Mouse (Mus musculus): ENCODE results near the gene Doc2g. TPM values are rescaled to one million over a fixed set of nuclear protein-coding genes. Genes with fewer than 3 reads are reported as not detected.

Gene Doc2g
- polyA plus RNA-seq, 1 experiment = 19.9 TPM

DNA sequence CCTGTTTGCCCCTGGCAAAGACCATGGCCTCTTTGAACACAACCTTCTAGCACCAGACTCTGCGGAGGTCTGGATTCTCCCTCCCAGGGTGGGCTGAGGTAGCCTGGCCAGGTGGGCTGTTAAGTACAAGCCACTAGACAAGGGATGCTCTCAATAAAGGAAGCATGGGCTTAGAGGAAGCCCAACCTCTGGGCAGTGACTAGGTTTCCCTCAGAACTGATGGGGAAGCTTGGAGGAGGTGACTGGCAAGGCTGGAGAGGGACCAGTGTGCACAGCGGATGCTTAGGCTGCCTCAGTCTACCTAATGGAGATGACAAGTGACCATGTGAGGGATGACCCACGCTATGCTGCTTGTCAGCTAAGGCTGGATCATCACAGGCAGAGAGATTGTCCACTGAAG, 11.1 kb upstream of the Doc2g start:
- H3K4me1 ChIP-seq (ENCODE audit: control insufficient read depth, insufficient read depth, low read length) = no peaks in the 10 kb centered on the region
- no peak for DNase-seq
- no peak for TF ChIP-seq POLR2A (IDR thresholded peaks at IDR 0.05; ENCODE audit: borderline replicate concordance, insufficient read depth, low read length)
- TF ChIP-seq CTCF (IDR thresholded peaks at IDR 0.05; ENCODE audit: borderline replicate concordance, insufficient read depth, low read depth, low read length) = no peak
- no peak overlapping the region for H3K27ac ChIP-seq (ENCODE audit: insufficient read depth, low read length)
- no peak overlapping the region for H3K4me3 ChIP-seq (replicated peaks; ENCODE audit: insufficient read depth, low read depth, low read length)
- H3K27me3 ChIP-seq (ENCODE audit: control insufficient read depth, insufficient read depth, low read length) = no peaks in the 10 kb centered on the region
- 83% methylated on average over 3 of the region's 3 CpGs for WGBS

DNA sequence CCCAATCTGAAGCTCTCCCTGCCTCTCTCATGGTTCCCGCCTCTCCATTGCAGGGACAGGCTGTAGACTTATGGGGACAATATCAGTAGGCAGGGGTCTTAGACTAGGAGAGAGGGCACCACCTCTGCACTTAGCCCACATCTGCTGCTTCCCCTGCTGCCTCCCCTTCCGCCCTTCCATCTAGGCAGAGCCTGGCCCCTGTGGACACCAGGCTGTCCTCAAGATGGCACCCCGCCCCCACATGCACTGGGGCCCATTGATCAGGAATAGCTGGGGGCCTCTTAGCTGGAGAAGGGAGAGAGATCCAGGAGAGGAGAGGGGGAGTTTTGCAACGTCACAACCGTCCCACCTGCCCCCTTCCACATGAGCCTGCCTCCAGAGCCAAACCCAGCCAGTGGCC, 10.7 kb upstream of the Doc2g start, which contains the start of gene Tbx10:
TSS of gene Tbx10 (plus strand) at position 337 of the 400 bp plus-strand sequence.
- Histone ChIP-seq H3K4me3 (replicated peaks; ENCODE audit: insufficient read depth, low read depth, low read length) (no peak within 1 kb of the TSS), H3K27me3 (ENCODE audit: control insufficient read depth, insufficient read depth, low read length) (no peaks in the 10 kb centered on the region), H3K4me1 (ENCODE audit: control insufficient read depth, insufficient read depth, low read length) (no peaks in the 10 kb centered on the region), H3K27ac (ENCODE audit: insufficient read depth, low read length) (no peak within 1 kb of the TSS)
- TF ChIP-seq CTCF (IDR thresholded peaks at IDR 0.05; ENCODE audit: borderline replicate concordance, insufficient read depth, low read depth, low read length) (no peak), POLR2A (IDR thresholded peaks at IDR 0.05; ENCODE audit: borderline replicate concordance, insufficient read depth, low read length) (no peak)
- no peak for DNase-seq
- 45% methylated on average over 5 of the region's 5 CpGs for WGBS

DNA sequence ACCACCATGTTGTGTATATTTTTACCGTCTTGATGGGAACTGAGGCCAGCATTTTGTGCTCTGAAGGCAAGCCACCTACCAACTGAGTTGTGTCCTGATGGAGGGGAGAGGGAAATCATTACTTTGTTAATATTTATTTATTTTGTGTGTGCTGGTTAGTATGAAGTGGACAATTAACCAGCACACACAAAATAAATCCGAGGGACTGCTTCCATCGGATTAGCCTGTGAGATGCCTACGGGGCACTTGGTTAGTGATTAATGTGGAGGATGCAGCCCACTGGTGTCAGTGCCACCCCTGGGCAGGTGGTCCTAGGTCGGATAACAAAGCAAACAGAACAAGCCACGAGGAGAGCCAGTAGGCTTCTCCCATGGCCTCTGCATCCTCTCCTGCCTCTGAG, 8.2 kb upstream of the Doc2g start:
- 66% methylated on average over 6 of the region's 6 CpGs for WGBS
- H3K27me3 ChIP-seq (ENCODE audit: control insufficient read depth, insufficient read depth, low read length) = no peaks in the 10 kb centered on the region
- no peak for DNase-seq
- H3K4me3 ChIP-seq (replicated peaks; ENCODE audit: insufficient read depth, low read depth, low read length) = no peak overlapping the region
- TF ChIP-seq POLR2A (IDR thresholded peaks at IDR 0.05; ENCODE audit: borderline replicate concordance, insufficient read depth, low read length) (no peak), CTCF (IDR thresholded peaks at IDR 0.05; ENCODE audit: borderline replicate concordance, insufficient read depth, low read depth, low read length) (no peak)
- H3K27ac ChIP-seq (ENCODE audit: insufficient read depth, low read length) = no peak overlapping the region
- no peaks in the 10 kb centered on the region for H3K4me1 ChIP-seq (ENCODE audit: control insufficient read depth, insufficient read depth, low read length)

DNA sequence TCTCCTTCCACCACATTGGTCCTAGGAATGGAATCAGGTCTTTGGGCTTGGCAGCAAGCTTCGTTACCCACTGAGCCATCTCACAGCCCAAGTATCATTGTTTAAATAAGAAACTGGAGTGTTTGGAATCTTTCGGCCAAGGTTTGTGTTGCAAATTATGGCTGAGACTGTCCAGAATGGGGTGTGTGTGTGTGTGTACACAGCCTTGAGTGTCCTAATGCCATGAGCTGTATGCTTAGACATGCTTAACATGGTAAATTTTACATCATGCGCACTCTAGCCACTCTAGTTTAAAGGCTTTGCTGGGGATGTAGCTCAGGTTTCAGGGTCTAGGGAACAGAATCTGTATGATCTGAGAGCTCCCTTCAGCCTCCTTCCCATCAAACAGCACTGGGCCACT, 7.6 kb upstream of the Doc2g start:
- TF ChIP-seq CTCF (IDR thresholded peaks at IDR 0.05; ENCODE audit: borderline replicate concordance, insufficient read depth, low read depth, low read length) (no peak), POLR2A (IDR thresholded peaks at IDR 0.05; ENCODE audit: borderline replicate concordance, insufficient read depth, low read length) (no peak)
- 90% methylated on average over 3 of the region's 3 CpGs for WGBS
- Histone ChIP-seq H3K27ac (ENCODE audit: insufficient read depth, low read length) (no peak overlapping the region), H3K4me1 (ENCODE audit: control insufficient read depth, insufficient read depth, low read length) (no peaks in the 10 kb centered on the region), H3K4me3 (replicated peaks; ENCODE audit: insufficient read depth, low read depth, low read length) (no peak overlapping the region), H3K27me3 (ENCODE audit: control insufficient read depth, insufficient read depth, low read length) (no peaks in the 10 kb centered on the region)
- DNase-seq = no peak

DNA sequence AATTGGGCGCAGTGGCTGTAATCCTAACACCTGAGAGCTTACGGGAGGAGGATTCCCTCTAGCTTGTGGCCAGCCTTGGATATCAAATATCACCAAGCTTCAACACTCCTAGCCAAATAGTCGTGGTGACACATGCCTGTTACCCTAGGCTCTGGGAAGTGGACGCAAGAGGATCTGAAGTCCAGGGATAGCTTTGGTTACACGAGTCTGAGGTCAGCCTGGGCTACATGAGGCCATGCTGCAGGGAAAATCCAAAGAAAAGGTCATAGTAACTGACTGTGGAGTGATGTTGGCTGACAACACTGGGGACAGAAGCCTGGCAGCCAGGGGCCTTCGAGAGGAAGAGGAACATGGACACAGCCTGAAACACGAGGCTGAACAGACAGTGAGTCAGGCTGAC, 7.0 kb upstream of the Doc2g start:
- Histone ChIP-seq H3K4me3 (replicated peaks; ENCODE audit: insufficient read depth, low read depth, low read length) (no peak overlapping the region), H3K4me1 (ENCODE audit: control insufficient read depth, insufficient read depth, low read length) (peaks cover 3% of the 10 kb centered on the region; the same call in 1 of the 2 replicates), H3K27ac (ENCODE audit: insufficient read depth, low read length) (no peak overlapping the region), H3K27me3 (ENCODE audit: control insufficient read depth, insufficient read depth, low read length) (no peaks in the 10 kb centered on the region)
- 76% methylated on average over 7 of the region's 7 CpGs for WGBS
- DNase-seq = no peak
- TF ChIP-seq CTCF (IDR thresholded peaks at IDR 0.05; ENCODE audit: borderline replicate concordance, insufficient read depth, low read depth, low read length) (no peak), POLR2A (IDR thresholded peaks at IDR 0.05; ENCODE audit: borderline replicate concordance, insufficient read depth, low read length) (no peak)

DNA sequence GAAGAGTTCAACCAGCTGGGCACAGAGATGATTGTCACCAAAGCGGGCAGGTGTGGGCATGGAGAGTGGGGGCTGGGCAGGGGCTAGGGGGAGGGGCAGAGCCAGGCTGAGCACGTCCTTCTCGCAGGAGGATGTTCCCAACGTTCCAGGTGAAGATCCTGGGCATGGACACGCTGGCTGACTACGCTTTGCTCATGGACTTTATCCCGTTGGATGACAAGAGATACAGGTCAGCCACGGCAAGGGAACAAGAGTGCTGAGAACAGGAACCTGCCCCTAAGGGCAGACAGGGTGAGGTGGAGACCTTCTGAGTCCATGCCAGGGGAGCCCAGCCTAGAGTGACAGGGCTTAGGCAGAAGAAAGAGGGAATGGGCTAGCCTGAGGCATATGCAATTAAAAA, 6.4 kb upstream of the Doc2g start:
- no peak for TF ChIP-seq CTCF (IDR thresholded peaks at IDR 0.05; ENCODE audit: borderline replicate concordance, insufficient read depth, low read depth, low read length)
- no peak for TF ChIP-seq POLR2A (IDR thresholded peaks at IDR 0.05; ENCODE audit: borderline replicate concordance, insufficient read depth, low read length)
- DNase-seq = no peak
- Histone ChIP-seq H3K4me3 (replicated peaks; ENCODE audit: insufficient read depth, low read depth, low read length) (no peak overlapping the region), H3K27ac (ENCODE audit: insufficient read depth, low read length) (no peak overlapping the region), H3K4me1 (ENCODE audit: control insufficient read depth, insufficient read depth, low read length) (peaks cover 9% of the 10 kb centered on the region; the same call in 1 of the 2 replicates), H3K27me3 (ENCODE audit: control insufficient read depth, insufficient read depth, low read length) (no peaks in the 10 kb centered on the region)
- 76% methylated on average over 8 of the region's 8 CpGs for WGBS

DNA sequence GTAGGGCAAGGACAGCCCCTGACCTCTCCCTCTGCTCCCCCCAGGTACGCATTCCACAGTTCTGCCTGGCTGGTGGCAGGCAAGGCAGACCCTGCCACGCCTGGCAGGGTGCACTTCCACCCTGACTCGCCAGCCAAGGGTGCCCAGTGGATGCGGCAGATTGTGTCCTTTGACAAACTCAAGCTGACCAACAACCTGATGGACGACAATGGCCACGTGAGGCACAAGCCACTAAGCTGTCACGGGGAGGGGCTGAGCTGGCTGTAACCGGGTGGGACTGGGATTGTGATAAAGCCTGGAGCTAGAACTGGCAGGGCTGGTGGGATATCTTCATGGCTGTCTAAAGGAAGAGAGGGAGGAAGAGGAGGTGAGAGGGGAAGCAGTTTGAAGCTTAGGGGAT, 5.9 kb upstream of the Doc2g start:
- H3K27ac ChIP-seq (ENCODE audit: insufficient read depth, low read length) = no peak overlapping the region
- H3K4me1 ChIP-seq (ENCODE audit: control insufficient read depth, insufficient read depth, low read length) = peaks cover 9% of the 10 kb centered on the region; the same call in 1 of the 2 replicates
- WGBS = 41% methylated on average over 8 of the region's 8 CpGs
- TF ChIP-seq POLR2A (IDR thresholded peaks at IDR 0.05; ENCODE audit: borderline replicate concordance, insufficient read depth, low read length) (no peak), CTCF (IDR thresholded peaks at IDR 0.05; ENCODE audit: borderline replicate concordance, insufficient read depth, low read depth, low read length) (no peak)
- DNase-seq = no peak
- H3K4me3 ChIP-seq (replicated peaks; ENCODE audit: insufficient read depth, low read depth, low read length) = no peak overlapping the region
- H3K27me3 ChIP-seq (ENCODE audit: control insufficient read depth, insufficient read depth, low read length) = no peaks in the 10 kb centered on the region

DNA sequence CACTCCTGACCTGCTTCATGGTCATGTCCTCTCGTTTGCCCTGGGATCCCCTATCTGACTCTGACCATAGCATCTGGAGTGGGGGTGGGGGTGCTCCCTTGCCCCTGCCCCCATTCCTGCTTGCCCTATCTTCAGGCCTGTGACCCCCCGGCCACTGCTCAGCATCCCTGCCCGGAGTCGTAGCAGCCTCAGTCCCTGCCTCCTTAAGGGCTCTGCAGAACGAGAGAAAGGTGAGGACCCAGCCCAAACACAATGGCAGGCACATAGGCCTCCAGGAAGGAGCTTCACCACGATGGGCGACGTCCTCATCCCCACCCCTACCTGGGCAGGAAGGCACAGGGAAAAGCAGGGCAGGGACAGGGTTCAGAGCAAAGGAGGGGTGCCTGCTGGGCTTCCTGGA, 4.8 kb upstream of the Doc2g start:
- Histone ChIP-seq H3K27me3 (ENCODE audit: control insufficient read depth, insufficient read depth, low read length) (no peaks in the 10 kb centered on the region), H3K27ac (ENCODE audit: insufficient read depth, low read length) (no peak overlapping the region), H3K4me3 (replicated peaks; ENCODE audit: insufficient read depth, low read depth, low read length) (no peak overlapping the region), H3K4me1 (ENCODE audit: control insufficient read depth, insufficient read depth, low read length) (peaks cover 9% of the 10 kb centered on the region; the same call in 1 of the 2 replicates)
- no peak for DNase-seq
- TF ChIP-seq CTCF (IDR thresholded peaks at IDR 0.05; ENCODE audit: borderline replicate concordance, insufficient read depth, low read depth, low read length) = no peak
- no peak for TF ChIP-seq POLR2A (IDR thresholded peaks at IDR 0.05; ENCODE audit: borderline replicate concordance, insufficient read depth, low read length)
- 80% methylated on average over 8 of the region's 8 CpGs for WGBS
